Mouse (Mus musculus) liver, postnatal 0 days (tissue): Measurements from ENCODE around the gene Dcaf17.

Experiments
- CTCF ChIP-seq: sonication (generic); IDR thresholded peaks from 2 replicates; pipeline ENCODE4 v1.5.1; 2016; ENCODE audit warnings: antibody characterized with exemption, low read depth
- EP300 ChIP-seq: IDR thresholded peaks from 2 replicates; pipeline ENCODE4 v1.6.1; 2016; ENCODE audit warnings: antibody characterized with exemption, low read depth, mild to moderate bottlenecking

DNA sequence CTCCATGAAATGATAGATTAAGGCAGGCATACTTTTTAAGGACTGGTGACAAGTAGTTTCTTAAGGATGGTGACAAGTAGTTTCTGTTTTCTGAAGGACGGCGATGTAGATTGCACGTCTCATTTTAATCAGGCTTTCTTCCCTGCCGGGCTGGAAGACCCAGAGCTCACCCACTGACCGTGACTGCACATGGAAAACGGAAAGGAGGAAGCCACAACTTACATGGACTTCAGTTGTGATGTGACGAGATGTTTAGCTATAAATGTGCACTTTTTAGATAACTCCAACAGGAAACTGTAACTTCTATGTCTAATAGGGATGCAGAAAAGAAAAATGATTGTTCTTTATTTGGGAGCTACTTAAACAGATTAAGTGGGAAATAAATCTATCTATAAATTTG is 87.3 kb downstream of the Dcaf17 start:
- TF ChIP-seq CTCF (no peak), EP300 (no peak)
